ENCODE assay signal across 18 mouse cellular contexts in the genomic region with DNA sequence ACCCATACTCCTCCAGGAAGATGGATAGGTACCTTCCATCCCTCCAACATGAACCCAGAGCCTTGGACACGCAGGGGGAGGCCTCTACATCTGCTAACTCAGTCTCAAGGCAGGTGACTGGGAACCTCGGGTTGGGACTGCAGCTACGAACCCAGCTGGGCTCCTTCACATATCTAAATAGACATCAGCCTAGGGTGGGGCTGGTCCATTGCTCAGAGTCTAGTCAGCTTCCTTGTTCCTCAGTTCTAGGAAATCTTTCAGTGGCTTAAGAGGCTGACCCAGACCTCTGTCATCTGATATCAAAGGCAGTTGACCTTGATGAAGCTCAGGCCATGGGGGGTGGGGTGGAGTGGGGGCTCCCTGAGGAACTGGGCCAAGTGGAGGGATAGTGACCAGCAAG. TPM values are rescaled to one million over a fixed set of nuclear protein-coding genes. Genes with fewer than 3 reads are reported as not detected.
DNase-seq lines count a peak whose midpoint lies in the region; ATAC-seq and TF ChIP-seq lines count a peak whose summit lies in the region.
"Had no signal": no experiment of that assay in that cellular context is flagged by ENCODE, and none has a peak within 500 bp of the region (broad histone marks: within the 10 kb centered on the region; RNA-seq: fewer than 3 reads in every experiment).

No protein-coding gene starts in this region.

- no peaks in the 10 kb centered on the region for H3K4me1 ChIP-seq in kidney, postnatal 0 days (replicated peaks; ENCODE audit: insufficient read depth, low read length)
- peaks cover 61% of the 10 kb centered on the region for H3K4me1 ChIP-seq in G1E (ENCODE audit: insufficient read depth, low read depth, low read length)
- no peaks in the 10 kb centered on the region for H3K4me1 ChIP-seq in stomach, postnatal 0 days (replicated peaks; ENCODE audit: control insufficient read depth, insufficient read depth)
- H3K4me1 ChIP-seq: forebrain, embryonic 13.5 days; hindbrain, embryonic 15.5 days had no signal

- no peak overlapping the region for H3K27ac ChIP-seq in kidney, postnatal 0 days
- H3K27ac ChIP-seq in stomach, postnatal 0 days (replicated peaks), result no peak overlapping the region; the same call in 1 of the 2 replicates
- H3K27ac ChIP-seq in left cerebral cortex, adult 2 months, result no peak overlapping the region
- H3K27ac ChIP-seq: embryonic facial prominence, embryonic 10.5 days; forebrain, embryonic 13.5 days; heart, embryonic 13.5 days; hindbrain, embryonic 15.5 days had no signal

- ATAC-seq in kidney, postnatal 0 days (replicated peaks; ENCODE audit: low FRiP score, low read depth), result 0 out of 2 replicates have a peak, but pooled peaks have one; percentile 13
- ATAC-seq in G1E (ENCODE audit: extremely low read depth, insufficient number of reproducible peaks, low FRiP score, poor library complexity, severe bottlenecking), result peak; percentile 56
- ATAC-seq in stomach, postnatal 0 days (ENCODE audit: low FRiP score, low TSS enrichment), result peak; percentile 71
- ATAC-seq: forebrain, embryonic 13.5 days; forebrain, postnatal 0 days had no signal

- H3K9me3 ChIP-seq in kidney, postnatal 0 days (replicated peaks; ENCODE audit: low read length), result no peaks in the 10 kb centered on the region
- H3K9me3 ChIP-seq in G1E (replicated peaks), result no peaks in the 10 kb centered on the region
- no peaks in the 10 kb centered on the region for H3K9me3 ChIP-seq in stomach, postnatal 0 days (ENCODE audit: control insufficient read depth, low read length)
- H3K9me3 ChIP-seq: embryonic facial prominence, embryonic 10.5 days; forebrain, embryonic 13.5 days; heart, embryonic 13.5 days; hindbrain, embryonic 15.5 days had no signal

- no peak for TF ChIP-seq CTCF in kidney, postnatal 0 days (IDR thresholded peaks at IDR 0.05; ENCODE audit: low read depth)
- TF ChIP-seq CTCF in G1E (IDR thresholded peaks at IDR 0.05; ENCODE audit: low read depth, low read length), result no peak
- TF ChIP-seq CTCF in stomach, postnatal 0 days (IDR thresholded peaks at IDR 0.05; ENCODE audit: low read depth), result no peak
- TF ChIP-seq CTCF in left cerebral cortex, adult 2 months (IDR thresholded peaks at IDR 0.05), result no peak

- H3K4me2 ChIP-seq in kidney, postnatal 0 days (ENCODE audit: low read length), result no peak overlapping the region
- H3K4me2 ChIP-seq in stomach, postnatal 0 days (replicated peaks; ENCODE audit: low read depth), result no peak overlapping the region
- H3K4me2 ChIP-seq: forebrain, embryonic 13.5 days; heart, embryonic 13.5 days; hindbrain, embryonic 15.5 days had no signal

- WGBS in kidney, postnatal 0 days, result 41% methylated on average over 3 of the region's 3 CpGs
- WGBS in stomach, postnatal 0 days, result 48% methylated on average over 3 of the region's 3 CpGs

- no peak overlapping the region for H3K9ac ChIP-seq in kidney, postnatal 0 days (ENCODE audit: low read depth, low read length)
- no peak overlapping the region for H3K9ac ChIP-seq in stomach, postnatal 0 days (ENCODE audit: low read length)
- H3K9ac ChIP-seq: forebrain, embryonic 13.5 days; forebrain, postnatal 0 days; heart, embryonic 13.5 days; hindbrain, embryonic 15.5 days had no signal

- H3K36me3 ChIP-seq in kidney, postnatal 0 days (ENCODE audit: insufficient read depth, low read length), result no peaks in the 10 kb centered on the region
- H3K36me3 ChIP-seq in G1E (replicated peaks), result no peaks in the 10 kb centered on the region
- H3K36me3 ChIP-seq in stomach, postnatal 0 days (ENCODE audit: control insufficient read depth, insufficient read depth, low read length), result no peaks in the 10 kb centered on the region
- H3K36me3 ChIP-seq: embryonic facial prominence, embryonic 10.5 days; heart, embryonic 13.5 days; hindbrain, embryonic 15.5 days had no signal

- no peak for TF ChIP-seq EP300 in stomach, postnatal 0 days (optimal IDR thresholded peaks at IDR 0.05)

- H3K4me3 ChIP-seq in kidney, postnatal 0 days (replicated peaks; ENCODE audit: low read depth, low read length), result no peak overlapping the region
- no peak overlapping the region; the same call in 1 of the 2 replicates for H3K4me3 ChIP-seq in G1E (ENCODE audit: low read depth, low read length)
- H3K4me3 ChIP-seq in stomach, postnatal 0 days (ENCODE audit: low read depth, low read length), result no peak overlapping the region
- no peak overlapping the region for H3K4me3 ChIP-seq in left cerebral cortex, adult 2 months
- H3K4me3 ChIP-seq: embryonic facial prominence, embryonic 10.5 days; forebrain, embryonic 13.5 days; heart, embryonic 13.5 days; hindbrain, embryonic 15.5 days had no signal

- intact Hi-C loops in left cerebral cortex, adult 2 months (cut with DNase I), result no loop called here

- no peaks in the 10 kb centered on the region for H3K27me3 ChIP-seq in kidney, postnatal 0 days (ENCODE audit: insufficient read depth, low read length)
- peaks cover 4% of the 10 kb centered on the region; the same call in 1 of the 2 replicates for H3K27me3 ChIP-seq in G1E (ENCODE audit: insufficient read depth, low read length)
- no peaks in the 10 kb centered on the region for H3K27me3 ChIP-seq in stomach, postnatal 0 days (ENCODE audit: control insufficient read depth, insufficient read depth, low read length)
- H3K27me3 ChIP-seq: forebrain, embryonic 13.5 days; heart, embryonic 13.5 days; hindbrain, embryonic 15.5 days had no signal

- DNase-seq in kidney, postnatal 0 days (ENCODE audit: low spot score), result no peak
- no peak for DNase-seq in kidney, adult 8-10 months
- DNase-seq in A20 (ENCODE audit: low read depth, low spot score), result peak; percentile 22
- DNase-seq in G1E (ENCODE audit: low spot score), result no peak
- DNase-seq in stomach, postnatal 0 days (ENCODE audit: low spot score), result no peak
- DNase-seq in layer of hippocampus, postnatal 14 days (ENCODE audit: low spot score in 2 of 2), result no peak
- no peak for DNase-seq in left cerebral cortex, adult 2 months (ENCODE audit: extremely low spot score in 1 of 2, low spot score in 2 of 2)
- DNase-seq: adrenal gland, postnatal 14 days; cerebellum, adult 2 months; cerebellum, postnatal 10 days; forebrain, postnatal 0 days; gastrocnemius, postnatal 36 days; heart, adult 11 months; heart, postnatal 36 days had no signal

RNA-seq across cellular contexts. Expression of a gene that starts 14.0 kb away (rescaled TPM):
- 20.8 and 22.9 TPM in 2 replicates for polyA plus RNA-seq in kidney, postnatal 0 days (2015; fragmentation: Nextera tagmentation; extraction: Ambion mirVana)
- 25.1 and 26.0 TPM in 2 replicates for total RNA-seq in G1E (2014; fragmentation: Nextera tagmentation)
- total RNA-seq in G1E (2017), result 16.2 and 21.3 TPM in 2 replicates
- 30.4 and 33.0 TPM in 2 replicates for polyA plus RNA-seq in G1E (2012)
- 17.6 and 20.8 TPM in 2 replicates for polyA plus RNA-seq in stomach, postnatal 0 days (2015; fragmentation: Nextera tagmentation; extraction: Ambion mirVana)
- 10 to 100 TPM; 48.7 to 50.3 TPM for total RNA-seq in layer of hippocampus, postnatal 14 days (2021)
- total RNA-seq in left cerebral cortex, adult 2 months (2021), result 10 to 100 TPM; 38.0 to 40.7 TPM

RNA-seq across cellular contexts. Expression of a gene that starts 31.5 kb away (rescaled TPM):
- 12.4 and 12.5 TPM in 2 replicates for polyA plus RNA-seq in kidney, postnatal 0 days (2015; fragmentation: Nextera tagmentation; extraction: Ambion mirVana)
- total RNA-seq in G1E (2014; fragmentation: Nextera tagmentation), result 1.5 and 2.7 TPM in 2 replicates
- total RNA-seq in G1E (2017), result 5.4 TPM in 2 replicates
- 3.4 and 4.9 TPM in 2 replicates for polyA plus RNA-seq in G1E (2012)
- 6.2 TPM in 2 replicates for polyA plus RNA-seq in stomach, postnatal 0 days (2015; fragmentation: Nextera tagmentation; extraction: Ambion mirVana)
- total RNA-seq in layer of hippocampus, postnatal 14 days (2021), result 1 to 10 TPM; 5.6 to 9.9 TPM
- total RNA-seq in left cerebral cortex, adult 2 months (2021), result 1 to 10 TPM; 5.3 to 6.8 TPM

RNA-seq across cellular contexts. Expression of a gene that starts 48.1 kb away (rescaled TPM):
- 7.3 and 8.8 TPM in 2 replicates for polyA plus RNA-seq in kidney, postnatal 0 days (2015; fragmentation: Nextera tagmentation; extraction: Ambion mirVana)
- total RNA-seq in G1E (2014; fragmentation: Nextera tagmentation) (58.7 and 63.1 TPM in 2 replicates), G1E (2017) (49.3 and 57.3 TPM in 2 replicates)
- polyA plus RNA-seq in G1E (2012), result 31.7 and 37.0 TPM in 2 replicates
- polyA plus RNA-seq in stomach, postnatal 0 days (2015; fragmentation: Nextera tagmentation; extraction: Ambion mirVana), result 3.6 and 5.3 TPM in 2 replicates
- total RNA-seq in layer of hippocampus, postnatal 14 days (2021), result 100 to 1,000 TPM; 124 to 139 TPM
- 100 to 1,000 TPM; 152 to 157 TPM for total RNA-seq in left cerebral cortex, adult 2 months (2021)

Comparison
In these comparisons a context has a peak if more than half of its experiments do, and no peak if none do; other contexts are left out.
1. ATAC-seq: peak in every context shown above with its lines; median percentile 71 in stomach, postnatal 0 days; 56 in G1E; 13 in kidney, postnatal 0 days.